In the genomic region with DNA sequence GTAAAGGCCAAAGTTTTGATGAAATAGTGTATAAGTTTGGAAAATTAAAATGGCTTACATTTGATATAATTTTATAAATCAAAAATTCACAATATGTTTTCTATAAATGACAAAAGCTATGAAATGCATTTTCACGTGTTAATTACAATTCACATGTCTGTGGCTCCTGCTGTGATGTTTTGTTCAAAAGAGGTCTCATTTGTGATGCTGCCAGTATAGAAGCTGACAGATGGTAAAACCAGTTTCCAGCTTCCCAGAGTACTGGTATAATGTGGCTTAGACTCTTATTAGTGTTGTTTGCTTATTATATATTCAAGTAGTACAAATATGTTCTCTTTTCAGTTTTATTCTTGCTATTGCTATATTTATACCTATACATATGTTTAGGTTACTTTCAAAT, we compare ENCODE assay signal across 23 mouse cellular contexts. TPM values are rescaled to one million over a fixed set of nuclear protein-coding genes. Genes with fewer than 3 reads are reported as not detected.
A peak's percentile ranks its signal among the peaks of the same experiment; 100 is the strongest.
DNase-seq lines count a peak whose midpoint lies in the region; ATAC-seq and TF ChIP-seq lines count a peak whose summit lies in the region.
"Had no signal": no experiment of that assay in that cellular context is flagged by ENCODE, and none has a peak within 500 bp of the region (broad histone marks: within the 10 kb centered on the region; RNA-seq: fewer than 3 reads in every experiment).

No protein-coding gene starts in this region.

- H3K27ac ChIP-seq in forebrain, postnatal 0 days (ENCODE audit: low read depth, low read length) = no peak overlapping the region
- H3K27ac ChIP-seq in forebrain, embryonic 11.5 days (ENCODE audit: low read depth, low read length) = no peak overlapping the region
- H3K27ac ChIP-seq: embryonic facial prominence, embryonic 12.5 days; embryonic facial prominence, embryonic 15.5 days; heart, embryonic 15.5 days; hindbrain, embryonic 10.5 days; hindbrain, embryonic 14.5 days had no signal

- DNase-seq in cerebellum, postnatal 10 days = peak; percentile 56 to 62
- DNase-seq in cerebellum, postnatal 25 days = no peak
- peak; percentile 12 for DNase-seq in forebrain, postnatal 0 days
- no peak for DNase-seq in forebrain, embryonic 11.5 days (ENCODE audit: low spot score)
- DNase-seq in brain, embryonic 14.5 days (ENCODE audit: low read depth) = peak; percentile 83
- no peak for DNase-seq in left cerebral cortex, postnatal 4 days
- DNase-seq: adrenal gland, adult 8-10 months; adrenal gland, postnatal 25 days; cerebellum, adult 2 months; cerebellum, adult 9-11 months; gastrocnemius, postnatal 25 days; heart, adult 18-20 months; heart, postnatal 10 days; heart, postnatal 36 days had no signal

- TF ChIP-seq CTCF in forebrain, postnatal 0 days (IDR thresholded peaks at IDR 0.05; ENCODE audit: low read depth) = no peak
- TF ChIP-seq CTCF in brain, embryonic 14.5 days (IDR thresholded peaks at IDR 0.05; ENCODE audit: borderline replicate concordance, extremely low read depth, insufficient read depth, insufficient read length) = no peak

- ATAC-seq in forebrain, postnatal 0 days = no peak
- ATAC-seq in forebrain, embryonic 11.5 days (replicated peaks; ENCODE audit: low FRiP score) = no peak
- ATAC-seq: activated CD4-positive, CD25-positive, alpha-beta regulatory T cell, adult 4 months; forebrain, embryonic 13.5 days; intestine, postnatal 0 days had no signal

- H3K4me2 ChIP-seq in forebrain, postnatal 0 days (ENCODE audit: low read depth) = no peak overlapping the region
- no peak overlapping the region for H3K4me2 ChIP-seq in forebrain, embryonic 11.5 days (ENCODE audit: low read depth, low read length, severe bottlenecking)
- H3K4me2 ChIP-seq: embryonic facial prominence, embryonic 12.5 days; embryonic facial prominence, embryonic 15.5 days; heart, embryonic 12.5 days; heart, embryonic 15.5 days; hindbrain, embryonic 14.5 days had no signal

- H3K36me3 ChIP-seq in forebrain, postnatal 0 days (ENCODE audit: insufficient read depth) = no peaks in the 10 kb centered on the region
- no peaks in the 10 kb centered on the region for H3K36me3 ChIP-seq in forebrain, embryonic 11.5 days (ENCODE audit: control insufficient read depth, insufficient read depth, low read length)
- H3K36me3 ChIP-seq: embryonic facial prominence, embryonic 12.5 days; embryonic facial prominence, embryonic 15.5 days; heart, embryonic 12.5 days; heart, embryonic 15.5 days; hindbrain, embryonic 10.5 days had no signal

- H3K9ac ChIP-seq in forebrain, postnatal 0 days = no peak overlapping the region
- no peak overlapping the region for H3K9ac ChIP-seq in forebrain, embryonic 11.5 days (ENCODE audit: low read length)
- H3K9ac ChIP-seq: embryonic facial prominence, embryonic 12.5 days; embryonic facial prominence, embryonic 15.5 days; forebrain, embryonic 13.5 days; heart, embryonic 12.5 days; heart, embryonic 15.5 days; hindbrain, embryonic 14.5 days had no signal

- 22% methylated on average over 1 of the region's 1 CpGs for WGBS in forebrain, postnatal 0 days
- 69% methylated on average over 1 of the region's 1 CpGs for WGBS in forebrain, embryonic 11.5 days

- H3K9me3 ChIP-seq in forebrain, postnatal 0 days (ENCODE audit: low read length) = no peaks in the 10 kb centered on the region
- H3K9me3 ChIP-seq in forebrain, embryonic 11.5 days (ENCODE audit: control insufficient read depth, low read length) = no peaks in the 10 kb centered on the region
- H3K9me3 ChIP-seq: embryonic facial prominence, embryonic 12.5 days; embryonic facial prominence, embryonic 15.5 days; forebrain, embryonic 13.5 days; heart, embryonic 12.5 days; heart, embryonic 15.5 days; hindbrain, embryonic 10.5 days had no signal

- no peaks in the 10 kb centered on the region for H3K27me3 ChIP-seq in forebrain, postnatal 0 days (ENCODE audit: insufficient read depth, low read length)
- H3K27me3 ChIP-seq in forebrain, embryonic 11.5 days (ENCODE audit: control insufficient read depth, insufficient read depth, low read length) = no peaks in the 10 kb centered on the region
- H3K27me3 ChIP-seq: embryonic facial prominence, embryonic 15.5 days; forebrain, embryonic 13.5 days had no signal

- intact Hi-C loops in left cerebral cortex, postnatal 4 days (cut with DNase I) = loop anchor here (10.0 kb wide), 1 partner anchor 111 kb away; no protein-coding TSS in a partner anchor

- TF ChIP-seq POLR2A in brain, embryonic 14.5 days (IDR thresholded peaks at IDR 0.05; ENCODE audit: borderline replicate concordance, extremely low read depth, insufficient read depth, insufficient read length, poor library complexity, severe bottlenecking) = no peak

- H3K4me3 ChIP-seq in forebrain, postnatal 0 days (ENCODE audit: low read depth, low read length) = no peak overlapping the region
- H3K4me3 ChIP-seq in forebrain, embryonic 11.5 days (ENCODE audit: low read depth, low read length) = no peak overlapping the region
- H3K4me3 ChIP-seq: embryonic facial prominence, embryonic 12.5 days; embryonic facial prominence, embryonic 15.5 days; forebrain, embryonic 13.5 days; heart, embryonic 12.5 days; heart, embryonic 15.5 days; hindbrain, embryonic 10.5 days had no signal

- H3K4me1 ChIP-seq in forebrain, postnatal 0 days (ENCODE audit: insufficient read depth) = no peaks in the 10 kb centered on the region
- 0 out of 2 replicates have a peak, but pooled peaks cover 3% of the 10 kb centered on the region for H3K4me1 ChIP-seq in forebrain, embryonic 11.5 days (replicated peaks; ENCODE audit: control insufficient read depth, insufficient read depth, low read length)
- H3K4me1 ChIP-seq: embryonic facial prominence, embryonic 15.5 days; heart, embryonic 12.5 days had no signal

RNA-seq across cellular contexts. Expression of a gene that starts 4.0 kb away (rescaled TPM):
- total RNA-seq in forebrain, postnatal 0 days (2014; rRNA removed) = 52.2 and 58.1 TPM in 2 replicates
- polyA plus RNA-seq in forebrain, postnatal 0 days (2015; fragmentation: Nextera tagmentation; extraction: Ambion mirVana) = 8.0 and 14.4 TPM in 2 replicates
- polyA plus RNA-seq in forebrain, embryonic 11.5 days (2014; fragmentation: Nextera tagmentation; extraction: Ambion mirVana) = 13.9 and 15.3 TPM in 2 replicates
- 20.3 and 26.2 TPM in 2 replicates for polyA plus RNA-seq in brain, embryonic 14.5 days (2012; rRNA removed)
- 10 to 100 TPM; 47.0 to 49.7 TPM for total RNA-seq in left cerebral cortex, postnatal 4 days (2021)

Comparison
In these comparisons a context has a peak if more than half of its experiments do, and no peak if none do; other contexts are left out.
1. DNase-seq: peak in cerebellum, postnatal 10 days (2 of 2), forebrain, postnatal 0 days (single experiment) and brain, embryonic 14.5 days (single experiment); none in cerebellum, postnatal 25 days (0 of 2), forebrain, embryonic 11.5 days (single experiment) and left cerebral cortex, postnatal 4 days (single experiment).